Mouse (Mus musculus): ENCODE data around the gene Kif23.

Gene Kif23

DNA sequence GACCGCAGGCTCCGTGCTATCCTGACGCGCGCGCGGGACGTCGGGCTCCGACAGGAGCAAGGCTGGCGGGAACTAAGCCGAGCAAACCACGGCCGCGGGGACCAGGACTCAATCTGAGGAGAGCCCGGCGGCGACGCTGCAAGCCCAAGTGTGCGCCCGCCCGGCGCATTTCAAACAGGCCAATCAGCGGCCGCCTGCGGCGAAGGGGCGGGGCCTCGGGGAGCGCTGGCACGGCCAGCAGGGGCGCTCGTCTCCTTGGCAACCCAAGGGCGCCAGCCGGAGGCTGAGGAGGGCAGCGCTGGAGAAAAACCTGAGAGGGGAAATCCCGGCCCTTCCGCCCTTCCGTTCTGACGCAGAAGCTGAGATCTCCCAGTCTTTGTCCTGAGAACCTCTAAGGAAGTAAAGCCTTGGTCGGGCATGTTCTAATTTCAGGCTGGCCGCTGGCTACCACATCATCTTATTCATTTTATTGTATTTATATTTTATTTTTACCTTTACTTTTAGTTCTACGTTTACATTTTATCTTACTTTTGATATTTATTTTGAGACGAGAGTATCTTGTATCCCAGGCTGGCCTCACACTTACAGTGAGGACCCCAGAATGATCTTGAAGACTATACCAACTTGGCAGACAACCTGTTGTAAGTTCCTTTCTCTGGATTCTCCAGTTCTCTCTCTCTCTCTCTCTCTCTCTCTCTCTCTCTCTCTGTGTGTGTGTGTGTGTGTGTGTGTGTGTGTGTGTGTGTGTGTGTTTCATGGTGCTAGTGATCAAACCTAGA, at the start of gene Kif23:
Gene Kif23 (minus strand): TSS at position 152 of the 779 bp plus-strand sequence.
- peak; percentile 98 for DNase-seq (ENCODE audit: inconsistent ontology term)

DNA sequence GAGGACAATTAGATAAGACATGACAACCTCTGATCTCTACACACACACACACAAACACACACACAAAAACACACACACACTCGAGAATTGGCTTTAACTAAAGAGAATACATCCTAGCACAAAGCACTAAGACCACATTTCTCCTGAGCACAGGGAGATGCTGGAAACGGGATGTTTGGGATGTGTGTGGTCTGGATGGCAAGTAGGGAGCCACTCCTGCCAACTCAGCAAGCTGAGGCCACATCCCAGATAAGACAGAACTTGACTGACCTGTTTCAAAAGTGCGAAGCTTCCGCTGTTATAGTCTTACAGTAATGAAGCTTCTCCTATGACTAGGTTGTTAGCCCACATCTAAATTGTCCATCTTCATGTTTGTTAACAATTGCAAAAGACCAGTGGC, 44.6 kb upstream of the Kif23 start:
- DNase-seq (ENCODE audit: inconsistent ontology term): no peak

DNA sequence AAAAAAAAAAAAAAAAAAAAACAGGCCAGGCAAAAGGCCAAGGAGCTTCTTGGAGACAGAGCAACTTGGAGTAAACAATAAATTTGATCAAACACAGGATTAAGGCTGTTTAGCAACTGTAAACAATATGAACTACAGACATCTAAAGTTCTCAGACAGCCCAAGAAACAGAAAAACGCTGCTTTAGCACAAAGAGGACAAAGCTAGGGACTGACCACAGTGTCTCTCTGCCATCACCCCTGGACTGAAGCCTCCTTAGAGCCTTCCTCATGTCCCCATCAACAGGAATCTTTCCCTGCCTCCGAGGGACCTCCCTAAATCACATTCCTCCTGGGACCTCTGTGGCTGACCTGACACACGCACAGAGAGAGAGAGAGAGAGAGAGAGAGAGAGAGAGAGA, 44.2 kb upstream of the Kif23 start:
- no peak for DNase-seq (ENCODE audit: inconsistent ontology term)

DNA sequence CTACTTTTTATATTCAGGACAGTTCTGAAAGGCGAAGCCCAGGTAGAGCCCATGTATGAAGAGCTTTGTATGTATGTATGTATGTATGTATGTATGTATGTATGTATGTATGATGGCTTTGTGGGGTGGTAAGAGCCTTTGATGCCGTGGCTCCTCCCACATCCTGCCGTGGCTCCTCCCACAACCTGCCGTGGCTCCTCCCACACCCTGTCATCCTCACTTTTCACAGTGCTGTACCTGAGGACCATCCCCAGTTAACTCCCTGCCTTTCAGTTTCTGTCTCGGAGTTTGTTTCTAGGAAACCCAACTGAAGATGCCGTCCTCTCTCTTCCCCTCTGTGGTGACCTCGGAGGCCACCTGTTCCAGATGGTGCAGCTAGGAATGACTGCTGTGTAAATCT, 39.5 kb upstream of the Kif23 start:
- DNase-seq (ENCODE audit: inconsistent ontology term): no peak

DNA sequence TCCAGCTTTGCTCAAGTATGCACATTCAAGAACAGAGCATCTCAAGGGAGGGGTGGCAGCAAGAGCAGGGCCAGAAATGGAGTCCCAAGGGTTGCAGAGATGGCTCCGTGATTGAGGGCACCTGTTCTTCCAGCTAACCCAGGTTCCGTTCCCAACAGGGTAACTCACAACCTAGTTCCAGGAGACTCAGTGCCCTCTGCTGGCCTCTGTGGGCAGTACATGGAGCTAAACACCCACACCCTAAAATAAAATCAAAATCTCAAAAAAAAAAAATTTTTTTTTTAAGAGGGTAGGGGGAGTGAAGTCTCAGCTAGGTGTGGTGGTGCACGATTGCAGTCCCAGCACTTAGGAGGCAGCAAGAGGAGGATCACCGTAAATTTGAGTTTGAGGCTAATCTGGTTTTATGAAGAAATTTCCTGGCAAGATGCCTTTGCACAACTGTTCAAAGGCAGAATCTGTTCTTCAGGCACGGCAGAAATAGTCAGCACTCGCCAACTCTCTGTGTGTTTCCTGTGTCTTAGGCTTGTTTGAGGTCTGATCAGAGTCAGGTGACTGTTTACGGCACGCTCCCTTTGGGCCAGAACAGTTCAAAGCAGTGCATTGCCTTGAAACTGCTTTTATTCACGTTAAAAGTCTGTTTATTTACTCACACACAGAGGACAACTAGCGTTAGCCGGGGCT, 38.7 kb upstream of the Kif23 start:
- peak; percentile 49 for DNase-seq (ENCODE audit: inconsistent ontology term)

DNA sequence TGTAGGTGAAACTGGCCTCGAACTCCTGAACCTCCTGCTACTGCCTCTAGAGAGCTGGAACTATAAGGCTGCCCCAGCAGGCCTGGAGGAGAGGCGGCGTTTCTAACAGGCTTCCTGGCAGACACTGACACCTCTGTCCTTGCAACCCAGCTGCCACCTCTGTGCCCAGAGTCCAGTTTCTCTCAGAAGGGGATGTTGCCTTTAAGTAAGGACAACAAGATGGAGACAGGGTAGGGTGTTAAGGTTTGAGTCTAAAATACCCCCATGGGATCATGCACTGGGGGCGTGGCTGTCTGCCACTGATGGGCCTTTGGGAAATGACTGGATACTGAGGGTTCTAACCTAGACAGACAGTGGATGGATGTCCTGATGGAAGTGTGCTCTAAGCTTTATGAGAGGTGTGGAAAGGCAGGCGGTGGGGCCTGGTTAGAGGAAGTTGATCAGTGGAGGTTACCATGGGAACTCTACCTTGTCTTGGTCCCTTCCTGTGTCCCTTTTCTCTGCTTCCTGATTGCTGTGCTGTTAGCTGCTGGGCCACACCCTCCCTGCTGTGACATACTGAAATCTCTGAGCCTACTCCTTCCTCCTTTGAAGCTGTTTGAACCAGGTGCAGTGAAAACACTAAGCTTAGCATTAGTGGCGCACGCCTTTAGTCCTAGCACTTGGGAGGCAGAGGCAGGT, 36.5 kb upstream of the Kif23 start:
- DNase-seq (ENCODE audit: inconsistent ontology term): no peak

DNA sequence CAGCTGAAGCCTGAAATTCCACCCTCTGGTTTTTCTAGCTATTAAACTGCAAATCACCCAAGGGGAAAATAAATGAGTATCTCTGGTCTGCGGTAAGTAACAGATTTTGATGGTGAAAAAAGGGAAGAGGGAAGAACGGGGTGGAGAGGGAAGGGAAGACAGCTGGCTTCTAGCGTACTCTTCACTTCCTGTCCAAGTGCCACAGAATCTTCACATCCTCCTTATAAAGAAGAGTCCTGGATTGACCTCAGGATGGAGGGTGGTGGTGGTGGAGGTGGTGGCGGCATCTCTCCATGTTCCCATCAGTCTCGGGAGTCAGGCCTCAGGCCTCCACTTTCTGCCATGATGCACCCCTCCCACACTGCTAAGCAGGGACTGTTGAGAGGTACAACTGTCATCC, 35.3 kb upstream of the Kif23 start:
- DNase-seq (ENCODE audit: inconsistent ontology term): no peak

DNA sequence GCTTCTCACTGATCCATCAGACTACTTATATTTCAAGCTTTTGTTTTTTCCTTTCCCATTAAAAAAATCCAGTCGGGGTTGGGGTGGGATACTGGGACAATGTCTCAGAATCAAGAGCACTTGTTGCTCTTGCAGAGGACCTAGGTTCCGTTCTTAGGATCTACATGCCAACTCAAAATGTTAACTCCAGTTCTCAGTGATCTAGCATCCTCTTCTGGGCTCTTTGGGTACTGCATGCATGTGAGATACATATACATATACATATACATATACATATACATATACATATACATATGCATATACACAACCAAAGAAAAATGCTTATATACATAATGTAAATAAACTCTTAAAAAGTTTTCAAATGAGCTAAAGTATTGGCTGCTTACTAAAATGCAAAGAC, 33.4 kb upstream of the Kif23 start:
- DNase-seq (ENCODE audit: inconsistent ontology term): no peak

DNA sequence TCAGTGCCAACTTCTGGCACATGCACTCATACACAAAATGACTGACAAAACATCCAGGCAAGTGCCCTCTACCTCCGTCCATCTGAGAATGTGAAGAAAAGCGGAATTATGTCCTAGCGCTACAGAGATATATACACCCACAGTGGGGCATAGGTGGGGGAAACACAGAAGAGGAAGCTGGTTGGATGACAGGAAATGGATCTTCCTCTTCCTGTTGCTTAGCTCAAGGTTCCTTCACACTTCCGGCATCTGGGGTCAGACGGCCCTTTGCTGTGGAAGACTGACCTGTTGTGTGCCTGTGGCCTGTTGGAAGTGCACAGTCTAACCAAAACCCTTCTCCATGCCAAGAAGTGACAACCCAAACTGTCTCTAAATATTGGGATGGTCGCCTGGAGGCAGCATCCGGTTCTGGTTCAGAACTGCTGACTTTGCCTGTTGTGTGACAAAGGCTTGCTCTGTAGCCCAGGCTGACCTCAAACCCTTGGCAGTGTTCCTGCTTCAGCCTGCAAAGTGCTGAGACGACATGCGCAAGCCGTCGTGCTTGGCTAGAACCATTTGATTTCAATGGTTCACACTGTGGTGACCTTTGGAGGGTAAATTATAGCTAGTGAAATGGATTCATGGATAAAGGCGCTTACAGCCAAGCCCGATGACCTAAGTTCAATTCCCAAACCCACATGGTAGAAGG, 30.8 kb upstream of the Kif23 start:
- no peak for DNase-seq (ENCODE audit: inconsistent ontology term)

DNA sequence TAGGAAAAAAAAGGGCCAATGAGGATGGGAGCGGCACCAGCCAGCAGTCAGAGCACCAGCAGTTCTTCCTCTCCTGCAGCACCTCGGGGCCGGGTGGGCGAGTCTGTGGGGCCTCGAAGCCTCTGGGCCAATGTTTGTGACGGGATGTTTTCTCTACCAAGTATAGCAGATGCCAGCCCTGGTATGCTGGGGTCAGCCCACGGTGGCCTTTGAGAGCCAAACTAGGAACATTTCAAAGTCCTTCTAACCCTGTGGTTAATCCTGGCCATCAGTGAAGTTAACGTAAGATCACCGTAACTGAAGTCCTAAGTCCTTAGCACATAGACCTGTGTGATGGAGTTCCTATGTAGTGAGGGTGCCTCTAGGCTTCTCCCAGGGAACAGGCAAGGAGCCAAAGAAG, 25.5 kb upstream of the Kif23 start:
- DNase-seq (ENCODE audit: inconsistent ontology term): peak; percentile 57

DNA sequence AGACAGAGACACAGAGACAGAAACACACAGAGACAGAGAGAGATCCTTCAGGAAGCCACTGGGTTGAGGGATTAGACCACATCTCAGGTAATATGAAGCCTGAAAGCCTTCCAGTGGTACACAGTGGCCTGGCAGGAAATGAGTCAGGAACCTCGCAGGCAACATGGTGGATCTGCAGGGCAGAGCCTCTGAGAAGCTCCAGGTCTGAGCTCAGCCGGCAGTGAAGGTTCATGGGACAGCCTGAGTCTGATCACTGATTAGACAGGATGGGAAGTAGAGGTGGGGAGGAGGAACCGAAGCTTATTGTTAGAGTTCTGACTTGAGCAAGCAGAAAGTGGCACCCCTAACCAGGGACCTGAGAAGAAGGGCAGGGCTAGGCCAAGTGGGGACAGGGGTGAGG, 24.5 kb upstream of the Kif23 start:
- no peak for DNase-seq (ENCODE audit: inconsistent ontology term)

DNA sequence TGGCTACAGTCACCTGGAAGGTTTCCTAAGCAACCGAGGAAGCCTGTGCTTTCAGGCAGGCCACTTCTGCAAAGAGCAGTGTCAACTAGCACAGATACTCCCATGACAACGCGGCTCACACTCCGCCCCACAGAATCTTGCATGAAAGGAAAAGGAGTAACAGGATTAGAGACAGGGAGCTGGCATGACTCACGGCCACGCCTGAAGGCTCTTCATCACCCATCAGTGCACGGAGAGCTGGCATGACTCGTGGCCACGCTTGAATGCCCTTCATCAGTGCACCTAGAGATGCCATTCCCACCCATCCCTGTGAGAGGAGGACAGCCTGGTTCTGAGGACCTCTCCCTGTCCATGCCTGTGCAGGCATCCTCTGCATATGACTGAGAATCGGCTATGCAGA, 20.8 kb upstream of the Kif23 start:
- DNase-seq (ENCODE audit: inconsistent ontology term): peak; percentile 63

DNA sequence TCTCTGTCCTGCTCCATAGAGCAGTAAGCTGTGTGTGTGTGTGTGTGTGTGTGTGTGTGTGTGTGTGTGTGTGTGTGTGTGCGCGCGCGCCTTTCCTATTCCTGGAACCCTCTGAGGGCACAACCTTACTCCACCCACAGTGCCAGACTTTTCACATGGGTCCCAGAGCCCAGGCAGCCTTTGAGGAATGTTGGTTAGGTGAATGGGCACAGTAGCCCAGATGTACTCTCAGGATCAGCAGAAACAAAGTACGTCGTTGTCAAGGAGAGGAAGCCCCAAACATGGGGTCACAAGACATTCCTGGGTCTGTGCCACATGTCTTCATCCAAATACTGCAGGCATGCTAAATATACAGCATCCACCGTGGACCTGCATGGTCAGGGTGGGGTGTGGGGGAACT, 19.4 kb upstream of the Kif23 start:
- no peak for DNase-seq (ENCODE audit: inconsistent ontology term)

DNA sequence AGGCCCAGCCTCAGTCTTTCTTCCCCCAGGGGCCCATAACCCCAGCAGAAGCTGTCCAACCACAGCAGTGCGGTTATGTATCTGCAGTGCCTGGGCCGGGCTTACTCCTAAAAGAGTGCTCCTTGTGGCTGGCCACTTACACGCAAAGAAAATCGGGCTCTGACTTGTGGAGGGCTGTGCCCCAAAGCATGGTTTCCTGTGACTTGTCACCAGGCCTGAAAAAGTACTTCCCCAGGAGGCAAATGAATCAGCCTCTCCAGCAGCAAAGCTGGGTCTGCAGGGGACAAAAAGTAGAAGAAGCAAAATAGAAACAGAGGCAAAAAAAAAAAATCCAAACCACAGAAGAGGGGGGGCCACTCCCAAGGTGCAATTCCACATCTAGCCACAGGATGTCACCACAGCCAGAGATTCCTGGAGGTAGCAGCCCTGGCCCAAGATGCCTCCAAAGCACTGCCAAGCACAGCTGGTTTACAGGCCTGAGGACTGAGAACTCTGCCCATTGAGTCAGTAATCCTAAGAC, 18.9 kb upstream of the Kif23 start:
- DNase-seq (ENCODE audit: inconsistent ontology term): peak; percentile 78

DNA sequence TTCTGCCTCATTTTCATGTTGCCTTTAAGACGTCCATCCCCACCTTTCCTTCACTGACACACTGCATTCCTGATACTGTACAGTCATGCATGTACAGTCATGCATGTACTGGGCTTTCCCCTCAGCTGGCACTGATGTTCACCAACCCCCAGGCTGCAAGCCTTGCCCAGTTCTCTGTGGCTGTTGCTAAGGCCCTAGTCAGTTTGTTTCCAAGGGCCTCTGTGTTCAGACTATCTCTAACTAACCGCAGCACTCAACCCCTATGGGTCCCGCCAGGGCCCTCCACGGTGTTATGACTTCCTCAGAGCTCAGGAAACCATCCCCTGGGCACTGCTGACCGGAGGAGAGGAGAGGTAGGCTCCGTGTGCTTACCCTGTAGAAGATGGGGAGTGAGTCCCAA, 16.8 kb upstream of the Kif23 start:
- DNase-seq (ENCODE audit: inconsistent ontology term): peak; percentile 20

DNA sequence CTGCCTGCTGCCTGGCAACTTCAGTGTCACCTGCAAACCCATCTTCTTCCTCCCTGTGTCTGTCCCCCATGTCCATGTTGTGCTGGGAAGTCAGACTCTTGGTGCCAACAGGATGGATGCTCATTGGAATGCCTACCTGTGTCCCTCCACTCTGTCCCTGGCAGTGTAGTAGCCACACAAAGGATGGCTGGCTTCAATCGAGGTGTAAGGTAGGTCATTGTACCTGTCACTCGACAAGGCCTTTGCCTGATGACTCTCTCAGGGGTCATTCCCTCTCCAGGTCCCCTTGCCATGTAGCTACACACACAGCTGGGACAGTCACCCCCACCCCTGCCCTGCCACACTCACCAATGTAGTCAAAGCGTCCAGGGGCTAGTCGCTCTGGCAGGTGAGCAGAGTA, 14.6 kb upstream of the Kif23 start:
- no peak for DNase-seq (ENCODE audit: inconsistent ontology term)

DNA sequence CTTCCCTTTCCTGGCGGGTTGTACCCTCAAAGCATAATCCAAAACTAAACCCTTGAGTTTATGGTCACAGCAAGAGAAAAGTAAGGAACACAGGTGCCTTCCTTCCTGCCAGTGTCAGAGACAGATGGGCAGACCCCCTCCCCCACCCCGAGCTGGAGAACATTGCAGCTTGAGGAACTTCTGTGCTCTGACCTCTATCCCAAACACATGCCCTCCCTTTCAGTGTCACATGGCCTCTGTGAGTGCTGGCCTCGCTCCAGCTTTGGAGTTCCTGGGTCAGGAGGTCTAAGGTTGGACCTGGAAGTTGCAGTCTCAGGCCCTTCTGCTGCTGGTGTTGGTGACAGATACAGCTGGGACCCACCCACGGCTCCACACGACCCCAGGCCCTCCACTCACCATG, 14.2 kb upstream of the Kif23 start:
- DNase-seq (ENCODE audit: inconsistent ontology term): no peak

DNA sequence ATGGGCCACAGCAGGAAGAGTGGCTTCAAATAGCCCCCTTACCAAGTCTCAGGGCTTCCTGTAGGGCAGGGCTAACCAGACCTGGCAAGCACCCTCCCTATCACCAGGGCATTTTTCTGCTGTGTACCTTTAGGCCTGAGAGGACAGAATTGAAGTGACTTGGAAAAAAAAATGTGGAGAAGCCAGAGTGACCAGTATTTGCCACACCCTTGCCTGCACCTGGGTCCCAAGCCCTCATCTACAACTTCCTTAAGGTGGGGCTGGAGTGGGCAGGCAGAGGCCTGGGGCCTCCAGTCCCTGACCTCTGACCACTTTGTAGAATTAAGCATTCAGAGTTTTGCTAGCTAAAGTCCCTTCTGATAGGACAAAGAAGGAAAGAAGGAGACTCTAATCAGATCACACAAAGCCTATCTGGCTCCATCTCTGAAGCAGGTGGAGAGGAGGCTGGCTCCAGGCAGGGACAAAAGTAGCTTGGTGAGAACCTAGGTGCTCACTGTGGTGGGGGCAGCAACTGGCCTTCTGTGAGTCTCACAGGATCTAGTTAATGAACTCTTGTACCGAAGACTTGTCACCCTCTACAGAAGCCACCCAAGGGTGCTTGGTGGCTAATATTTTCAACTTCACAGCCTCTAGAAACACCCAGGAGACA, 13.5 kb upstream of the Kif23 start:
- DNase-seq (ENCODE audit: inconsistent ontology term): no peak

DNA sequence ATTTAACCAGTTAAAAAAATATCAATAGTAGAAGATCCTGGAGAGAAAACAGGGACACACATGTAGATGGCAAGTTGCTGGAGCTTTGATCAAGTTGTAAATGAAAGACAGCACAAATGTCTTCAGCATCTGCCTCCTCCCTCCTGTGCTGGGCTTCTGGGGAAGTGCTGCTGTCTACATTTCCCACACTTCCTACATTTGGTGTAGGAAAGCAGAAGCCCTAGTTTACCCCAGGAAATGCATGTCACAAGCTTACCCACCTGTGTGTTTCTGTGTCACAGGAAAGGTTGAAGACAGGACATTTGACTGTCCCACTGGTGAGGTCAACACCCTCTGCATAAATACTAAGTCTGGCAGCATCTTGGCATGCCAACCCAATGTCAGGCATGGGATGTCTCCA, 8.1 kb upstream of the Kif23 start:
- DNase-seq (ENCODE audit: inconsistent ontology term): no peak

DNA sequence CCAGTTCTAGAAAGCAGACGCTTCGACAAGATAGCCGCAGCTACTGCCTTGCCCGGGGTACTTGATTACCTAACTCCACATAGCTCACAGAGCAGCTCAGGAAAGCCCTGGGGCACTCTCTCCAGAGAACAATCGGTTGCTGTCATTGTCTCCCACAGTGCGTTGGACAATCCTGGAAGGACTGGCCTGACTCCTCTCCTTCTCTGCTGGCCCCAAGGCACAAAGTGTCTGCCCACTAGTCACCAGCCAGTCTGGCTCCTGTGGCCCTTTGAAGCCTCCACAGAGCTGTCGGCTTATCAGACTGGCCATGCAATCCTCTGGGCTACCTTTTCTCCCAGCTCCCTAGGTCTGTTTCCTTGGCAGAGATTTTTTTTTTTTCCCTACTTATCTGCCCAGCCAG, 5.7 kb upstream of the Kif23 start:
- no peak for DNase-seq (ENCODE audit: inconsistent ontology term)
